Mouse (Mus musculus) CH12.LX (cell line): ENCODE data around the gene Cnbp. TPM values are rescaled to one million over a fixed set of nuclear protein-coding genes. Genes with fewer than 3 reads are reported as not detected.

Experiments
- DNase-seq: peaks from one replicate; pipeline ENCODE4 v3.0.0-alpha.2; 2013; ENCODE audit errors: extremely low read depth
- H3K27ac ChIP-seq: 2 replicates; pipeline ENCODE4 v1.5.1; 2012; ENCODE audit warnings: low read depth, mild to moderate bottlenecking, control low read depth, moderate library complexity; ENCODE audit not compliant: insufficient read depth
- H3K27me3 ChIP-seq: replicated peaks from 2 replicates; pipeline ENCODE3; 2012; ENCODE audit warnings: inconsistent platforms
- H3K36me3 ChIP-seq, 2 experiments: replicated peaks in 1 of 2; 2 replicates each; pipeline versions ENCODE3 to v1.6.1; 2012; ENCODE audit warnings: inconsistent platforms in 1 of 2, low read length in 1 of 2, mild to moderate bottlenecking in 1 of 2, mixed read lengths in 1 of 2, moderate library complexity in 1 of 2; ENCODE audit not compliant: control insufficient read depth in 1 of 2, insufficient read depth in 1 of 2
- H3K4me1 ChIP-seq, 2 experiments: 2 replicates each; pipeline ENCODE4 v1.6.1; 2012; ENCODE audit warnings: inconsistent platforms in 1 of 2, moderate library complexity in 1 of 2; ENCODE audit not compliant: insufficient read depth in 2 of 2, control insufficient read depth in 1 of 2
- H3K4me2 ChIP-seq: 2 replicates; pipeline ENCODE4 v1.6.1; 2012; ENCODE audit warnings: low read depth, mild to moderate bottlenecking, control low read depth; ENCODE audit not compliant: poor library complexity, insufficient read depth, severe bottlenecking
- H3K4me3 ChIP-seq, 3 experiments: fragments of 150-350 bp in 1 of 3; sonication (generic) in 1 of 3; replicated peaks in 1 of 3; 2 replicates each; pipeline versions ENCODE3 to v1.5.1; 2011 to 2012; ENCODE audit warnings: low read depth in 2 of 3, low read length in 2 of 3, mild to moderate bottlenecking in 2 of 3, moderate library complexity in 2 of 3, control low read depth in 1 of 3, improper control_type of control experiment in 1 of 3, inconsistent platforms in 1 of 3, mixed read lengths in 1 of 3; ENCODE audit not compliant: poor library complexity in 1 of 3
- H3K79me2 ChIP-seq: replicated peaks from 2 replicates; pipeline ENCODE4 v1.6.1; 2012; ENCODE audit warnings: mild to moderate bottlenecking, moderate library complexity; ENCODE audit not compliant: control insufficient read depth, poor library complexity, insufficient read depth, severe bottlenecking; ENCODE audit errors: extremely low read depth
- H3K9ac ChIP-seq: 2 replicates; pipeline ENCODE4 v1.6.1; 2012; ENCODE audit warnings: low read depth, mild to moderate bottlenecking, control low read depth, moderate library complexity; ENCODE audit not compliant: insufficient read depth
- H3K9me3 ChIP-seq: replicated peaks from 2 replicates; pipeline ENCODE3; 2012; ENCODE audit warnings: low read length, inconsistent platforms, mixed read lengths
- CHD1 ChIP-seq: IDR thresholded peaks from 2 replicates; pipeline ENCODE4 v1.6.1; 2012; ENCODE audit warnings: low read depth, low read length, improper control_type of control experiment, inconsistent platforms
- ELF1 ChIP-seq: IDR thresholded peaks from 2 replicates; pipeline ENCODE4 v1.6.1; 2014; ENCODE audit warnings: low read depth, mild to moderate bottlenecking, inconsistent platforms, low read length, improper control_type of control experiment
- ETS1 ChIP-seq: conservative IDR thresholded peaks from 2 replicates; pipeline ENCODE4 v1.6.1; 2012; ENCODE audit warnings: low read depth, mild to moderate bottlenecking, inconsistent platforms, low read length, improper control_type of control experiment, moderate library complexity
- IRF4 ChIP-seq: IDR thresholded peaks from 2 replicates; pipeline ENCODE4 v1.6.1; 2014; ENCODE audit warnings: low read depth, mild to moderate bottlenecking, inconsistent platforms, low read length, improper control_type of control experiment
- JUN ChIP-seq: IDR thresholded peaks from 2 replicates; pipeline ENCODE4 v1.6.1; 2011; ENCODE audit warnings: low read depth, mild to moderate bottlenecking, low read length, improper control_type of control experiment, moderate library complexity; ENCODE audit not compliant: insufficient read depth
- KAT2A ChIP-seq: IDR thresholded peaks from 2 replicates; pipeline ENCODE4 v1.6.1; 2012; ENCODE audit warnings: low read length, improper control_type of control experiment, inconsistent platforms; ENCODE audit not compliant: insufficient replicate concordance
- MAFK ChIP-seq: IDR thresholded peaks from 2 replicates; pipeline ENCODE4 v1.6.1; 2011; ENCODE audit warnings: low read length, improper control_type of control experiment; ENCODE audit not compliant: insufficient replicate concordance
- NRF1 ChIP-seq: IDR thresholded peaks from 2 replicates; pipeline ENCODE4 v1.6.1; 2014; ENCODE audit warnings: low read depth, mild to moderate bottlenecking, inconsistent platforms, low read length, improper control_type of control experiment, moderate library complexity
- RCOR1 ChIP-seq: conservative IDR thresholded peaks from 2 replicates; pipeline ENCODE4 v1.6.1; 2012; ENCODE audit warnings: low read depth, mild to moderate bottlenecking, inconsistent platforms, low read length, improper control_type of control experiment
- TCF12 ChIP-seq: IDR thresholded peaks from 2 replicates; pipeline ENCODE4 v1.6.1; 2014; ENCODE audit warnings: low read depth, mild to moderate bottlenecking, inconsistent platforms, low read length, improper control_type of control experiment
- UBTF ChIP-seq: IDR thresholded peaks from 2 replicates; pipeline ENCODE4 v1.6.1; 2012; ENCODE audit warnings: low read depth, mild to moderate bottlenecking, inconsistent platforms, low read length, improper control_type of control experiment, moderate library complexity
- USF2 ChIP-seq: conservative IDR thresholded peaks from 2 replicates; pipeline ENCODE4 v1.6.1; 2011; ENCODE audit warnings: low read depth, low read length, improper control_type of control experiment
- ZMIZ1 ChIP-seq: IDR thresholded peaks from 2 replicates; pipeline ENCODE4 v1.6.1; 2012; ENCODE audit warnings: low read depth, mild to moderate bottlenecking, inconsistent platforms, low read length, improper control_type of control experiment
- dilution Hi-C: fragments of 300-500 bp; cut with MboI; formaldehyde crosslinking; loops from 2 replicates; pipeline ENCODE4 v1.14.3; 2020; ENCODE audit warnings: low sequenced_read_pairs; ENCODE audit not compliant: extremely low pct_unique_long_range_greater_than_20kb, extremely low pct_ligation_motif_present
- in situ Hi-C: fragments of 300-500 bp; cut with MboI; formaldehyde crosslinking; loops from 3 replicates; pipeline ENCODE4 v1.14.3; 2019; ENCODE audit warnings: low sequenced_read_pairs, low pct_ligation_motif_present, low pct_unique_long_range_greater_than_20kb, mixed read lengths
- polyA plus RNA-seq: library from polyadenylated mRNA; unstranded; fragments of >175 nt; gene quantifications from 2 replicates; pipeline ENCODE4 v1.2.1, GENCODE M21; 2012; ENCODE audit warnings: low read depth; ENCODE audit not compliant: insufficient read length
- total RNA-seq, 2 experiments: library from RNA; depleted of rRNA; stranded (reverse); fragments of 300-350 nt in 1 of 2; fragments of >200 nt in 1 of 2; gene quantifications; 2 replicates each; pipeline ENCODE4 v1.2.3; 2012 to 2014

Cnbp gene
- total and polyA plus RNA-seq, 3 experiments = 558 to 838 (median 649) TPM

- Histone ChIP-seq H3K9ac (no peak overlapping the region), H3K9me3 (no peaks in the 10 kb centered on the region), H3K79me2 (no peaks in the 10 kb centered on the region), H3K27me3 (no peaks in the 10 kb centered on the region), H3K36me3 (no peaks in the 10 kb centered on the region), H3K4me2 (no peak overlapping the region), H3K4me1 (peaks cover 0 to 6% of the 10 kb centered on the region in 2 experiments; a peak in 2 of 4 replicates), H3K4me3 (no peak overlapping the region), H3K27ac (no peak overlapping the region)
- in situ Hi-C loops = no loop called here
- DNase-seq = no peak
- dilution Hi-C loops = no loop called here
- TF ChIP-seq TCF12 (no peak), MAFK (peak; percentile 30; the same call in 1 of the 2 replicates), CHD1 (no peak)
These were observed 16.4 kb upstream of the Cnbp start for GRCm38 (mm10) chr6:87867256-87867655.

- H3K36me3 ChIP-seq = no peaks in the 10 kb centered on the region
- no peaks in the 10 kb centered on the region for H3K9me3 ChIP-seq
- DNase-seq = no peak
- H3K4me1 ChIP-seq = peaks cover 0 to 6% of the 10 kb centered on the region in 2 experiments; a peak in 2 of 4 replicates
- H3K79me2 ChIP-seq = no peaks in the 10 kb centered on the region
- H3K9ac ChIP-seq = no peak overlapping the region
- H3K27me3 ChIP-seq = no peaks in the 10 kb centered on the region
- in situ Hi-C loops (no loop called here), dilution Hi-C loops (no loop called here)
- no peak overlapping the region for H3K4me3 ChIP-seq
- no peak overlapping the region for H3K4me2 ChIP-seq
- TF ChIP-seq USF2 = no peak
- TF ChIP-seq UBTF = no peak
- TF ChIP-seq RCOR1 = no peak
- no peak for TF ChIP-seq MAFK
- no peak for TF ChIP-seq KAT2A
- H3K27ac ChIP-seq = no peak overlapping the region
These were observed 15.3 kb upstream of the Cnbp start for GRCm38 (mm10) chr6:87866211-87866610.

- H3K27me3 ChIP-seq = peaks cover 3% of the 10 kb centered on the region
- no peak overlapping the region for H3K4me3 ChIP-seq
- DNase-seq = no peak
- no peak overlapping the region for H3K27ac ChIP-seq
- TF ChIP-seq ETS1 (no peak), JUN (no peak), ZMIZ1 (no peak), ELF1 (no peak), NRF1 (no peak), IRF4 (no peak), USF2 (no peak)
- TF ChIP-seq, all 38 proteins: peak for 0
- dilution Hi-C loops = no loop called here
- Histone ChIP-seq H3K79me2 (no peaks in the 10 kb centered on the region), H3K9me3 (no peaks in the 10 kb centered on the region), H3K4me1 (peaks cover 3 to 11% of the 10 kb centered on the region in 2 experiments), H3K36me3 (no peaks in the 10 kb centered on the region), H3K9ac (no peak overlapping the region), H3K4me2 (no peak overlapping the region)
- in situ Hi-C loops = no loop called here
These were observed 6.2 kb upstream of the Cnbp start for GRCm38 (mm10) chr6:87857071-87857470.
